Comparison of ENCODE assay signal across 8 mouse cellular contexts in the genomic region with DNA sequence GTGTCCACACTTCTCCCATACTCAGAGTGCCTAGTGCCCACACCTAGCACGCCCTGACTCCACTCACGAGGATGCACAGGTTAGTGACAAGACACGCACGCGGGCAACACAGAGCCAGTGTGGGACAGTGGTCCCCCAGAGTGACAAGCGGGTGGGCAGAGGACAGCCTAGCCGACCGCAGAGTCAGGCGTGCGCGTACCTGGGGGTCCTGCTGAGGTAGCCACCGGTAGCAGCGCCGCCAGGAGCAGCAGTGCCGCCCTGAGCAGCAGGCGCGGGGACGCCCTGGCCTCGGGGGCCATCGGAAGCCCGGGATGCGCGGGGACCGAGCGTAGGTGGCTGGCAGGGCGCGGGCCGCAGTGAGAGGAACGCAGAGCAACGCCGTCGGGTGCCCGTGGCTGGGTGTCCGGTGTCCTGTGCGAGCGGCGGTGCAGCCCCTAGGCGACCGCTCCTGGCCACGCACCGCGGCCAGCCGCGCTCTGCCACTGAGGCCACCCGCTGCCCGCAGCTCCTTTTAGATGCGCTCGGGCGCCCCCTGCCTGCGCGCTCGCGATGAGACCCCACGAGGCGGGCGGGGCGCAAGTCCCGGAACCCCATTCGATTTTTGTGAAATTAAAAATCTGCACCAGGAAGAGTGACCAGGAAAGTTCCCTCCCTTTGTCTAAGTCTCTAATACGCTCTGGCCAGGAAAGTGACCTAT. TPM values are rescaled to one million over a fixed set of nuclear protein-coding genes. Genes with fewer than 3 reads are reported as not detected.
DNase-seq lines count a peak whose midpoint lies in the region; ATAC-seq and TF ChIP-seq lines count a peak whose summit lies in the region.

Fndc1 (minus strand) TSS at position 484 of the 697 bp plus-strand sequence.

- no peak within 1 kb of the TSS for H3K27ac ChIP-seq in brown adipose tissue, adult 24 weeks (replicated peaks; ENCODE audit: low read depth, low read length)
- peak within 1 kb of the TSS; percentile 78 for H3K27ac ChIP-seq in hindbrain, embryonic 10.5 days
- no peak within 1 kb of the TSS for H3K27ac ChIP-seq in left cerebral cortex, adult 2 months

- WGBS in hindbrain, embryonic 10.5 days, result 2% methylated on average over 60 of the region's 60 CpGs

- peak; percentile 75 for DNase-seq in Muller cell, postnatal 12 days (ENCODE audit: inconsistent ontology term)
- peak; percentile 71 for DNase-seq in hindbrain, embryonic 10.5 days (ENCODE audit: low spot score)
- peak; percentile 64 to 65 for DNase-seq in left cerebral cortex, adult 2 months (ENCODE audit: extremely low spot score in 1 of 2, low spot score in 2 of 2)
- DNase-seq in lung, postnatal 36 days, result peak; percentile 72
- peak; percentile 56 to 73 for DNase-seq in right cerebral cortex, postnatal 10 days (ENCODE audit: low spot score in 2 of 2)
- no peak for DNase-seq in natural killer cell, adult 2 months (ENCODE audit: low spot score in 2 of 2)

- H3K4me1 ChIP-seq in brown adipose tissue, adult 24 weeks (ENCODE audit: control insufficient read depth, insufficient read depth, insufficient read length, low read length), result 0 out of 2 replicates have a peak, but pooled peaks cover 2% of the 10 kb centered on the region
- H3K4me1 ChIP-seq in hindbrain, embryonic 10.5 days (replicated peaks), result peaks cover 16% of the 10 kb centered on the region

- peaks cover 52% of the 10 kb centered on the region for H3K27me3 ChIP-seq in hindbrain, embryonic 10.5 days (ENCODE audit: insufficient read depth, poor library complexity, severe bottlenecking)

- peak within 1 kb of the TSS; percentile 44 for H3K4me3 ChIP-seq in brown adipose tissue, adult 24 weeks (ENCODE audit: insufficient read depth, low read depth, low read length)
- peak within 1 kb of the TSS; percentile 70 for H3K4me3 ChIP-seq in hindbrain, embryonic 10.5 days
- H3K4me3 ChIP-seq in left cerebral cortex, adult 2 months, result peak within 1 kb of the TSS; percentile 49

- intact Hi-C loops in left cerebral cortex, adult 2 months (cut with DNase I), result no loop called here

- peak; percentile 65; the same call in 1 of the 2 replicates for ATAC-seq in frontal cortex, adult (ENCODE audit: low TSS enrichment)

- H3K9me3 ChIP-seq in hindbrain, embryonic 10.5 days, result no peaks in the 10 kb centered on the region

- TF ChIP-seq CTCF in left cerebral cortex, adult 2 months (IDR thresholded peaks at IDR 0.05), result peak; percentile 77

- no peaks in the 10 kb centered on the region for H3K36me3 ChIP-seq in hindbrain, embryonic 10.5 days

RNA-seq across cellular contexts. Expression of gene Fndc1, which starts in this region (rescaled TPM):
- polyA plus RNA-seq in brown adipose tissue, adult 24 weeks (2012; ENCODE audit: insufficient read depth, insufficient read length, missing spikeins), result 7.0 and 16.9 TPM in 2 replicates
- 0.61 and 0.81 TPM in 2 replicates for polyA plus RNA-seq in hindbrain, embryonic 10.5 days (2016; fragmentation: Nextera tagmentation; extraction: Ambion mirVana)
- total RNA-seq in left cerebral cortex, adult 2 months (2021), result 1 to 10 TPM; 5.6 to 6.6 TPM

Comparison
In these comparisons a context has a peak if more than half of its experiments do, and no peak if none do; other contexts are left out.
1. Peak in DNase-seq, H3K4me3 ChIP-seq and H3K27ac ChIP-seq in hindbrain, embryonic 10.5 days; RNA of the gene not detected or under 1 TPM.
2. DNase-seq: peak in Muller cell, postnatal 12 days (single experiment), left cerebral cortex, adult 2 months (2 of 2), lung, postnatal 36 days (single experiment) and right cerebral cortex, postnatal 10 days (2 of 2); none in natural killer cell, adult 2 months (0 of 2).
3. Peak in every context shown above with its lines, with median percentiles within 50 percentile points of each other: H3K4me3 ChIP-seq.